Comparison of ENCODE assay signal across 26 mouse cellular contexts in the genomic region with DNA sequence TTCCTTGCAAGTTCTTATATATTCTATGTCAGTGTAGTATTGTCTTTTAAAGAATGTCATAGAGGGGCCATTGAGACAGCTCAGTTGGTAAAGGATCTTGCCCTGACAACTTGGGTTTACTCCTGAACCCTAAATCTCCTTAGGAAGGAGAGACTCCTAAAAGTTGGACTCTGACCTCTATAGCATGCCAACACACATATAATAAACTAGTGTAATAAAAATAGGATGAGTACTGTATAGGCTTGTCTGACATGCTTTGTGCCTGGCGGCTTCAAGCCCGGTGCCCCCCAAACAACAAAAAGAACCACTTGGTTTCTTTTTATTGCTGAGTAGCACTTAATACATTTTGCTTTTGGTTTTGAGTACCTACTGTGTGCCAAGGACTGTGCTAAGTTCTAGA.
"Had no signal": no experiment of that assay in that cellular context is flagged by ENCODE, and none has a peak within 500 bp of the region (broad histone marks: within the 10 kb centered on the region; RNA-seq: fewer than 3 reads in every experiment).

No protein-coding gene starts in this region.

- H3K4me3 ChIP-seq: heart, embryonic 10.5 days; heart, embryonic 12.5 days; hindbrain, embryonic 10.5 days; hindbrain, embryonic 12.5 days; kidney, embryonic 15.5 days; layer of hippocampus, adult 2 months; left cerebral cortex, adult 2 months; limb, embryonic 10.5 days; limb, embryonic 12.5 days had no signal

- H3K9me3 ChIP-seq: heart, embryonic 10.5 days; heart, embryonic 12.5 days; hindbrain, embryonic 10.5 days; hindbrain, embryonic 12.5 days; kidney, embryonic 15.5 days; limb, embryonic 10.5 days; limb, embryonic 12.5 days had no signal

- H3K9ac ChIP-seq: forebrain, postnatal 0 days; heart, embryonic 12.5 days; hindbrain, embryonic 12.5 days; hindbrain, embryonic 14.5 days; kidney, embryonic 15.5 days; limb, embryonic 12.5 days had no signal

- DNase-seq: forebrain, postnatal 0 days; gastrocnemius, postnatal 14 days; gastrocnemius, postnatal 36 days; heart, adult 11 months; heart, postnatal 10 days; heart, postnatal 4 days; kidney, adult 11 months; kidney, adult 2 months; kidney, adult 9 months; kidney, postnatal 14 days; kidney, postnatal 36 days; liver had no signal

- H3K36me3 ChIP-seq: heart, embryonic 10.5 days; heart, embryonic 12.5 days; hindbrain, embryonic 10.5 days; hindbrain, embryonic 12.5 days; kidney, embryonic 15.5 days; limb, embryonic 10.5 days; limb, embryonic 12.5 days had no signal

- H3K27me3 ChIP-seq: hindbrain, embryonic 12.5 days; kidney, embryonic 15.5 days; limb, embryonic 12.5 days had no signal

- H3K27ac ChIP-seq: heart, embryonic 10.5 days; hindbrain, embryonic 10.5 days; hindbrain, embryonic 12.5 days; hindbrain, embryonic 14.5 days; kidney, embryonic 15.5 days; kidney, postnatal 0 days; layer of hippocampus, adult 2 months; left cerebral cortex, adult 2 months; limb, embryonic 10.5 days; limb, embryonic 12.5 days had no signal

- H3K4me2 ChIP-seq: heart, embryonic 12.5 days; hindbrain, embryonic 12.5 days; hindbrain, embryonic 14.5 days; kidney, embryonic 15.5 days; limb, embryonic 12.5 days; liver, embryonic 11.5 days had no signal

- ATAC-seq: forebrain, postnatal 0 days; hindbrain, embryonic 16.5 days; inflammation-experienced regulatory T-cells, adult 6 months had no signal

- H3K4me1 ChIP-seq: heart, embryonic 10.5 days; heart, embryonic 12.5 days; hindbrain, embryonic 10.5 days; kidney, embryonic 15.5 days; limb, embryonic 12.5 days had no signal
